Mouse (Mus musculus) right cerebral cortex, postnatal 10 days (tissue): ENCODE measurements around the gene Clpb.
"Not testable (repeated sequence)": the region's sequence is repeated elsewhere in the genome, so short reads cannot be mapped to it uniquely, and the experiment has no call there.

Source experiments
- DNase-seq, 2 experiments: peaks; one replicate each; pipeline ENCODE4 v3.0.0; 2021; ENCODE audit warnings: low spot score in 2 of 2

The Clpb gene

DNA sequence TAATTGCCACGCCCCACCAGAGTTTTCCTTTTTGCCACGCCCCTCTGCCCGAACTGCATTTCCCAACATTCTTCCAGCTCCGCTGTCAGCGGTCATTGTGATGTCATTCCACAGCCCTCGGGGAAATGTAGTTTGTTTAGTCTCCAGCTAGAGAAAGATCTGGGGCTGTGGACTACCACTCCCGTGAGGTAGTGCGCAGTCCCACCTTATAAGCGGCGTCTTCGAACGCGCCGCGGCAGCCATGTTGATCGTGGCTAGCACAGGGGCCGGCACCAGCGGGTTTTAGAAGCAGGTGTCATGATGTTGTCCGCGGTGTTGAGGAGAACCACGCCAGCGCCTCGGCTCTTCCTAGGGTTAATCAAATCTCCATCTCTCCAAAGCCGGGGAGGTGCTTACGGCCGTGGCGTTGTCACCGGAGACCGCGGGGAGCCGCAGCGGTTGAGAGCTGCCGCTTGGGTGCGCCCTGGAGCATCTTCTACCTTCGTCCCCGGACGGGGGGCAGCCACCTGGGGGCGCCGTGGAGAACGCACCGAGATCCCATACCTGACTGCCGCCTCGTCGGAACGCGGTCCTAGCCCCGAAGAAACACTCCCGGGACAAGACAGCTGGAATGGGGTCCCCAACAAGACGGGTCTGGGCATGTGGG, at the start of gene Clpb:
Clpb (plus strand) TSS at position 120 of the 646 bp plus-strand sequence.
- DNase-seq, result peak; percentile 95 to 97

GRCm38 (mm10) chr7:101615406-101615805, 48.0 kb upstream of the Clpb start:
- DNase-seq, result no peak

- DNase-seq, result no peak
These were observed 47.1 kb upstream of the Clpb start for GRCm38 (mm10) chr7:101616136-101616835.

DNA sequence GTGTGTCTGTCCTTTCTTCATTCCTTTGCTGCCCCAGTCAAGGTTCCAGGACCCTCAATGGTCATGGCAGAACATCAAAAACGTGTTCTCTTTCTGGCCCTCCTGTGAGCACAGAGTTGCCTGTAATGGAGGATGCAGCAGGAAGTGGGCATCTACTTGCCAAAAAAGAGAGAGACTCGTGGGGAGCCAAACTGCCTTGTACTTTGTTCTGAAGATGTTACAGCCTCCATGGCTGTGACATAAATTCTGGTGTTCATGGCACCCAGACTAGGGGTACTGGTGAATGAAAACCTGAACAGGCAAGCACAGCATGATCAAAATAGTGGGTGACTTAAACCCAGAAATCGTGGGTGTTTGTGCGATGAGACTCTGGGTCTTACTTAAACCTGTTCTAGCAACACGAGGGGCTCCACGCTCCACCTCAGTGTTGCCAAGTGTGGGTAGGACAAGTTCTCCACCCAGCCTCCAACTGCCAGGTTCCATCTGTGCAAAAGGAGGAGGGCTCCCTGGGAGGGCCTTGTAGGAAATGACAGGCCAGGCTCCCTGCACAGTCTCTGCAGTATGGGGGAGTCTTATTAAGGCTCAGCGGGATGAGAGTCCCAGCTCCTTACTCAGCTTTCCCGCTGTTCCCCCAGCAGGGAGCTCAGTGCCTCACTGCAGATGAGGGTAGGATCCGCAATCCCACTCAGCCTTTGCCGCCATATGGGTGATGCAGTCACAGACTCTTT, 45.8 kb upstream of the Clpb start:
- peak; percentile 48 to 63 for DNase-seq

GRCm38 (mm10) chr7:101618273-101618672, 45.2 kb upstream of the Clpb start:
- no peak for DNase-seq

DNA sequence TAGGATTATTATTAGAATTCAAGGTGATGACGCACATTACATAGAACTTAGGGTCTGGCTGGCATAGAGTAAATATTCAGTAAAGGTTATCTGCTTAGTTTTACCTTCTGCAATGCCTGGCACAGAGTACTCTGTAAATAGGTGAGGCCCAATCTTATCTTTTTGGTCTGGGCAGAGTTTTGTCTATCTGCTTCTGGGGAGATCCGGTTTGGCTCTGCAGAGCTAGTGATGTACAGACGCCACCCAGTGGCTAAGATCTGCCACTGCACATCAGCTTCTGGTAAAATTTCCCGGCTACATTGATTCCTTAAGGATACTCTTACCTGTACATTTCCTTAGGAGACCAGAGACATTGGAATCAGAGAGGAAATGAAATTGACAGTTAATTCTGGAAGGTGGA, 43.1 kb upstream of the Clpb start:
- DNase-seq, result peak; percentile 76 to 79

GRCm38 (mm10) chr7:101621861-101622260, 41.6 kb upstream of the Clpb start:
- not testable (repeated sequence) for DNase-seq

DNA sequence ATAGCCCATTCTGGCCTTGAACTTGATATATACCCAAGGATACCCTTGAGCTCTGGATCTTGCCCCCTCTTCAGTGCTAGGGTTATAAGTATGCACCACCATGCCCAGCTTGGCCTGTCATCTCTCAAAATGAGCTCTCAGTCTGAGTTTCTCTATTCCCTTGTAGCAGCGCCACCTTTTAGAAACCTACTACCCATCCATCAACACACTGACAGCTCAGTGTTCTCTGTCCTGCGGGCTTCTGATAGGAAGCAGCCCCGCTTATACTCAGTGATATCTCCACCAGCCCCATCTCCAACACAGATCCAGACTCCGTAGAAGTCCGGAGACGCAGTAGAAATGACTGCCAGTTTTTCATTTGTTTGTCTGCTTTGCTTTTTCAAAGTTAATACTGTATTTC, 39.1 kb upstream of the Clpb start:
- DNase-seq, result no peak

- peak in 1 of 2 experiments; percentile 33 for DNase-seq
These were observed 36.3 kb upstream of the Clpb start for GRCm38 (mm10) chr7:101627166-101627565.

GRCm38 (mm10) chr7:101628481-101628880, 35.0 kb upstream of the Clpb start:
- no peak for DNase-seq

- no peak for DNase-seq
These were observed 29.7 kb upstream of the Clpb start for GRCm38 (mm10) chr7:101633629-101634177.

DNA sequence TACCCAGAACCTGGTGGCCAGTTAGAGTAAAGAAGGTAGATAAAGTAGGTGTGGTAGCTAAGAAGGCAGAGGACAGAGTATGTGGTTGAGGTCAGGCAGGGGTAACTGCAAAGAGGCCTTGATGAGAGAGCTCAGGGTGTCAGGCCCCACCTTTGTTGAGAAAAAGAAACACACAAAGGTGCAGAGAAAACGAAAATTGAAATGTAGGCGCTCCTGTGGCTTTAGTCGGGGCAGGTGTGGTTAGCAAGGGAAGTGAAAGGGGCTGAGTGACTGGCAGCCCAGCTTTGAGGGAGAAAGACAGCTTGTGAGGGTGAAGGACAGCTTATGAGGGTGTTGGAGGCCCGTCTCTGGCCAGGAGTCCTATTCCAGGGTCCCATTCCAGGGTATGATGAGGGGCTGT, 28.9 kb upstream of the Clpb start:
- DNase-seq, result no peak

DNA sequence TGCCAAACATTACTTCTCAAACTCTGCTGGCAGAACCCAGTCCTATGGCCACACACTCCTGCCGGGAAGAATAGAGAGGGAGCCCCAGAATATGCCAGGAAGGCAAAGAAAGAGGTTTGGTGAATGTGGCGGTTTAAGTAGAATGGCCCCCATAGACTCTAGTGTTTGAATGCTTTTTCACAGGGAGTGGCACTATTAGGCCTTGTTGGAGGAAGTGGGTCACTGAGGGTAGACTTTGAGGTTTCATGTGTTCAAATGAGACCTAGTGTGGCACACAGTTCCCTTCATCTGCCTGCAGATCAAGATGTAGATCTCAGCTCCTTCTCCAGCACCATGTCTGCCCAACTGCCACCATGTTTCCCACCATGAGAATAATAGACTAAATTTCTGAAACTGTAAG, 27.4 kb upstream of the Clpb start:
- no peak for DNase-seq

DNA sequence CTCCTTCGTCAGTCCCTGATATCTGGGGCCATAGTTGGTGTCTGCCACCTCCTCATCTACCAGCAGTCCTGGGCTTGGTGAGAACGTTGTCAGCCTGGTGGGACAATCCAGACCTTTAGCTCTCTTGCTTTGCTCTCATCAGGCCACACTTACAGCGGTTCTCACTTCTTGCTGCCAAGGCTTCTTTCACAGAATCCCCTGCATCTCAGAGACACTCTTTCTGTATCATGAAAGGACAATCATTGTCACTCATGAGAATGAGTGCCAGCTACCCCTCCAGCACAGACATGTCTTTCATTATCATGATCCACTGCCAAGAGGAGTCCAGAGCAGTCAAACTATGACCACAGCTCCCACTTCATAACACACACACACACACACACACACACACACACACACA, 19.6 kb upstream of the Clpb start:
- DNase-seq, result no peak

DNA sequence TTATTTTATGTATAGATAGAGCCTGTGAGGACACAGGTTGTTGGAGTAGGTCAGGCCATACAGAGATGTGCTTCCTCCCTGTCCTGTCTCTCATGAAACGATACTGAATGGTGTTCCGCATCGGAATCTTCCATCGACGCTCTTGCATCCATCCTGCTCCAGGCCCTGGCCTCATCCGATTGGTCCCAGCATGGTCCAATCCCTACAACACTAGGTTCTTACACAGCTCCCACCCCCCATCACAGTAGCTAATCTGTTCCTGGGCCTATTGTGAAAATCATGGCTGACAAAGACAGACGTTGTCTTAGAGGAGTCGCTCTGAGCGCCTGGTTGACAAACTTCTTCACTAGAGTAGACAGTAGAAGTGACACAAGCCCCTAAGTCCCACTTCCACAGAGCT, 13.7 kb upstream of the Clpb start:
- no peak for DNase-seq

GRCm38 (mm10) chr7:101650565-101650964, 12.9 kb upstream of the Clpb start:
- DNase-seq, result no peak

GRCm38 (mm10) chr7:101653681-101654209, 9.7 kb upstream of the Clpb start:
- peak; percentile 72 to 77 for DNase-seq

- DNase-seq, result no peak
These were observed 8.5 kb upstream of the Clpb start for GRCm38 (mm10) chr7:101654936-101655335.

DNA sequence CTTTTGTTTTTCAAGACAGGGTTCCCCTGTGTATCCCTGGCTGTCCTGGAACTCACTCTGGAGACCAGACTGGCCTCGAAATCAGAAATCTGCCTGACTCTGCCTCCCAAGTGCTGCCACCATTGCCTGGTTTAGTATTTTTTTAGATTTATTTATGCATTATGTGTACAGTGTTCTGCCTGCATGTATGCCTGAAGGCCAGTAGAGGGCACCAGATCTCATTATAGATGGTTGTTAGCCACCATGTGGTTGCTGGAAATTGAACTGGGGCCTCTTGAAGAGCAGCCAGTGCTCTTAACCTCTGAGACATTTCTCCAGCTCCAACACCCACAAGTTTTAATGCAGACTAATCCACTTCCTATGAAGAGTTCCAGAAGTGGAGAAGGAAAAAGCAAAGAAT, 1.4 kb upstream of the Clpb start:
- DNase-seq, result no peak

GRCm38 (mm10) chr7:101666581-101666980, 3.1 kb downstream of the Clpb start:
- DNase-seq, result peak; percentile 80

GRCm38 (mm10) chr7:101671601-101672280, 8.3 kb downstream of the Clpb start:
- no peak for DNase-seq

DNA sequence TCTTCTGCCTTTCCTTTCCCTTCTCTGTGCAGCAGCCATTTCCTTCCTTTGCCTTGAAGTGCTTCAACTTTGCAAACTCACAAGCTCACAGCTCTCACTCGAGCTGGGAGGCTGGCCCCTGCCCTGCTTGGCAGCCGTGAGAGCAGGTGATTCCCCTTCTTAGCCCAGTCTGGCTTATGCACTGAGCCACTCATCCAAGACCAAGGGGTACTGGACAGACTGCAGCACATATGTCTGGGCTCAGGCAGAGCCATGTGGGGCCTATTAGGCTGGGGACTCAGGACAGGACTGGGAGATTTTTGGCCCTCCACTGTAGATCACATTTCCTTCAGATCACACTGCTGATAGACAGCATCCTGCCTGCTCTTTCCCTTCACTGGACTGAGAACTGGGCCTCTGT, 10.1 kb downstream of the Clpb start:
- DNase-seq, result no peak
